Mouse (Mus musculus) brain, embryonic 18.5 days (tissue): ENCODE data around the gene Pkmyt1.
A peak's percentile ranks its signal among the peaks of the same experiment; 100 is the strongest.
"Not testable (repeated sequence)": the region's sequence is repeated elsewhere in the genome, so short reads cannot be mapped to it uniquely, and the experiment has no call there.

Source experiments
- DNase-seq: peaks from one replicate; pipeline ENCODE4 v3.0.0-alpha.2; 2012; ENCODE audit warnings: low read depth, low spot score

Pkmyt1 gene

DNA sequence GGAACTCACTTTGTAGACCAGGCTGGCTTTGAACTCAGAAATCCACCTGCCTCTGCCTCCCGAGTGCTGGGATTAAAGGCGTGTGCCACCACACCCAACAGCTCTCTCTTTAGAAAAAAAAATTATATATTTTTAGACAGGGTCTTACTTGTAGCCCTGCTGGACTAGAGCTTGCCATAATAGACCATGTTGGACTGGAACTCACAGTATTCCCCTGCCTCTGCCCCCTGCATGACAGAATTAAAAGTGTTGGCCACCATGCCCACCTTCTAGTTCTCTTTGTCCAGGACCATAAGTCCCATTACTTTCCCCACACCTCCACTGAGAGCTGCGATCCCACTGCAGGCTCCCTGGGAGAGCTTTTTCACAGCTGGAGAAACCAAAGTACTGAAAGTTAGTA is 21.3 kb downstream of the Pkmyt1 start:
- no peak for DNase-seq

DNA sequence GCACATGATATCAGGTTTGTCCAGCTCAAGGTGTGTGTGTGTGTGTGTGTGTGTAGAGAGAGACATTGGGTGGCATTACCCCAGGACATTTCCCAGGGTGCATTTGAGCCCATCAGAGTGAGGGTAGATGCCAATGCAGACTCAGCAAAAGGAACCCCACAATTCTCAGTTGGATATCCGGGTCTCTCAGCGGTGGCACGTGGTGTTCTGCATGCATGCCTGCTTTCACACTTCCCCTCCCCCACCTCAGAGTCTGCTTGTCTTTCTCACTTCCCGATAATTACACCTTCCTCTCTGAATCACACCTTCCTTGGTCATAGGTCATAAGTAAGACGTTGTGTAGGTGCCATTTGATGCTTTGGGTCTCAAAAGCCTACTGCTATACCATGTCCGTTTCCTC is 21.9 kb downstream of the Pkmyt1 start:
- DNase-seq = no peak

GRCm38 (mm10) chr17:23748631-23749391 is 22.7 kb downstream of the Pkmyt1 start:
- no peak for DNase-seq

DNA sequence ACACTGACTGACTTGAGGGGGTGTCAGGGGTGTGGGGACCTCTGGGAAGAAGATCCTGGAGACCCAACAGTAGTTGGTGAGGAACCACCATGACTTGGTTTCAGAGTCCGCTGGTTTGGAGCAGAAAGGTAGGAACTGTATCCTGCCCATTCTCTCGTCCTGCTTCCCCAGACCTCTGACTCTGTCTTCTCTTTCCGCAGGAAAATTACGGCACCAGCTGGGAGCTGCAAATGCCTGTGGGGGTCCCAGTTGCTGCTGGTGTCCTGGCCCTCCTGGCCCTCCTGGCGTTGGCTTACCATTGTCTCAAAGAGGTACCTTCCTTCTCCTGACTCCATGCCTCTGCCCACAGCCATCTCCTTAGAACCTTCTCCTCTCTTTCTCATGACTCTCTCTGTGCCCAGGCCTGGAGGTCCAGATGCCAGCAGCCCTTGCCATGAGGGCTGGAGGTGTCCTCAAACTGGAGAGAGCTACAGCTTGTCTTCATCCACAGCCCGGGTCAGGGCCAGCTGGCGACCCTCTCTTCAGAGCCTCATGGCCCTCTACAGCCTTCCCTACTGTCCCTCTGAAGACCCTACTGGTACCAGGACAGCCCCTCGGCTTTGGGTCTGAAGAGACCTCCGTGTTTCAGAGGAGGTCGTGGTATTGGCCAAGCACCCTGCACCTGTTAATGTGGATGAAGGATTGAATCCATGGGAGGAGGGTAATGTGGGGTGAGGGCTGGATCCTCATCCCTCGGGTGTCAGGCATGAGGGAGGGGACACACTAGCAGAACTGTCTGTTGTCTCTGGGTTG is 23.5 kb downstream of the Pkmyt1 start:
- DNase-seq = no peak

GRCm38 (mm10) chr17:23755689-23756088 is 29.6 kb downstream of the Pkmyt1 start:
- no peak for DNase-seq

- DNase-seq = no peak
Observed at GRCm38 (mm10) chr17:23757581-23757980, 31.4 kb downstream of the Pkmyt1 start.

DNA sequence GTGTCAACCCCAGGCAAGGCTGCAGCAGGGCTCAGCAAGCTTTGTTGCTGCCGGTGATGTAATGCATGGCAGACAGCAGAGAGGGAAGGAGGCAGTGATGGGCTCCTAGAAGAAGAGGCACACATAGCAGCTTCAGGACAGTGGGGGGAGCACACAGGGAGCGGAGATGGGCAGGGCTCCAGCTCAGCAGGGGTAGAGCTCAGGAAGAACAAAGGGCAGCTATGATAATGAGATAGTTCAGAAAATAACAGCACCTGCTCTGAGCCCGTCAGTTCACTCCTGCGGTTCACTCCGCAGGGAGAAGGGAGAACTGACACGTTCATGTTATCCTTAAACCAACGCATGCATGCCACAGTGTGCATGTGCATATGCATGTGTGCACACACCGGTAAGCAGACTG is 32.7 kb downstream of the Pkmyt1 start:
- no peak for DNase-seq

GRCm38 (mm10) chr17:23760231-23760630 is 34.1 kb downstream of the Pkmyt1 start:
- no peak for DNase-seq

DNA sequence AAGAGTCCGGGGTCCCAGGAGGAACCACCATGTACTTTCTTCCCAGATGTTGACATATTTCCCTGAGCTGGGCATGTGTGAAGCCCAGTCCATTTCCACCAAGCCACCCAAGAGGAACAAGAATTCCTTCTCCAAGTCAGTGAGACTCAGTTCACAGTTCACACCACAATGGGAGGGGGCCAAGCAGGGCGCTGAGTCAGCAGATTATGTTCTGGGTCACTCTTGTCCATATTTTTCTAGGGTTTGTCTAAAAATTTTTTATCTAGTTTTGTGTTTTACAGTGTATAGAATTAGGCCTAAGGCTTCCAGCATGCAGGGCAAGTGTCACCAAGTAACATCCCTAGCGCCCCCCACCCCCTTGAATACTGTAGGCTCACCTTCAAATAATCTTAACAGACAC is 35.0 kb downstream of the Pkmyt1 start:
- DNase-seq = no peak

- no peak for DNase-seq
Observed at GRCm38 (mm10) chr17:23762976-23763375, 36.8 kb downstream of the Pkmyt1 start.

DNA sequence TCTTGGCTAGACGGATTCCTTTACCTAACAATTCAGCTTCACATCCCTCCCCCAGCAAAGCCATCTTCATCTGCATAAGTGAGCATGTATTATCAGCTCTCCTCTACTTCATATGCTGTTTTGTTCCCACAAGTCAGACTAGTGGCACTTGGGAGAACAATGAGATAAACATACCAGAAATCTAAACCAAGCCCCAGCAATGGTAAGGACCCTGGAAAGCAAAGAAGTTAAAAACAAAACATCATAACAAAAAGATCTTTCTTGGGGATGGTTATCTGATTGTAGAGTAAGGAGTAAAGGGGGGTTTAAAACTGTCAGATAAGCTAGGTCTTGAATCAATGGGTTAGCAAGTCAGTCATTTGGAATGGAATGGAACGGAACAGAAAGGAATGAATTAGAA is 44.4 kb downstream of the Pkmyt1 start:
- DNase-seq = no peak

- no peak for DNase-seq
Observed at GRCm38 (mm10) chr17:23770896-23771283, 44.8 kb downstream of the Pkmyt1 start.

DNA sequence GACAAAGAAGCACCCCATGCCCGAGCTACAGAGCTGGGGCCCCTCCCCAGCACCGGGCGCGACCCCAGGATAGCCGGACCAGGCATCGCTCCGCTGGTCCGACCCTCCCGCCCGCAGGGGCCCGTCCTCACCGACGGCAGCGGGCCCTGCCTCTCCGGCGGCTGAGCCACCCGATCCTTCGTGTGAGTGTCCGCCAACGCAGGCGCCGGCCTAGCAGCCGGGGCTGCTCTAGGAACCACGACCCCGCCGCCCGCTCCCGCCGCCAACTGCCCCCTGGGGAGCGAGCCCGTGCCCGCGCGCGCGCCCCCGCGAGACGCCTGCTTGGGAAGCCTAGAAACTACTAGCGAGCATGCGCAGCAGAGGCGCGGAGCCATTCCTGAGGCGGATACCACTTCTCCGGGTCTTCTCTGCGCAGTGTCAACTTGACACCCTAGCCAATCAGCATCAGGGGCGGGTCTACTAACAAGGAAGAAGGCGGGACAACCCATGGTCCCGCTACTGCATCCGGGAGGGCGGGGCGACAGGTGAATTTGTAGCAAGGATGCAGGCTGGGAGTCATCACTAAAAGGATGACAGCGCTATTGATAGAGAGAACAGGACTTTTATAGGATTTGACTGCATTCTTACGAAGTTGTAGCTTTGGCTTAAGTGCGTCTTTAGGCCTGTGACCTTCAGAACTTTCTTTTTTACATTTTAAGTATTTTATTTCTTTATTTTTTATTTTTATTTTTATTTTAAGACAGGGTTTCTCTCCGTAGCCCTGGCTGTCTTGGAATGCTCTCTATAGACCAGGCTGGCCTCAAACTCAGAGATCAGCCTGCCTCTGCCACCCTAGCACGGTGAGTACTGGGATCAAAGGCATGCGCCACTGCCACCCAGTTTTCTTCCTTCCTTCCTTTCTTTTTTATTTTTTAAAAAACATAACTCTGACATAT is 45.4 kb downstream of the Pkmyt1 start, which contains the start of gene Flywch1:
Gene Flywch1 (minus strand): TSS at position 319 of the 935 bp plus-strand sequence.
- peak; percentile 98 for DNase-seq

DNA sequence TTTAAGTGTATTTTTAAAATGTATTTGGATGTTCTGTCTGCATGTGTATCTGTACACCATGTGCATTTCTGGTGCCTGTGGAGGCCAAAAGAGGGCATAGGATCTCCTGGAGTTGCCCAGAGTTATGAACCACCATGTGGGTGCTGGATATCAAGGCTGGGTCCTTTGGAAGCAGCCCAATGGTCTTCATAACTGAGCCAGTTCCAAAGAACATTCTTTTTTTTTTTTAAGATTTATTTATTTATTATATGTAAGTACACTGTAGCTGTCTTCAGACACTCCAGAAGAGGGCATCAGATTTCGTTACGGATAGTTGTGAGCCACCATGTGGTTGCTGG is 46.1 kb downstream of the Pkmyt1 start:
- not testable (repeated sequence) for DNase-seq

DNA sequence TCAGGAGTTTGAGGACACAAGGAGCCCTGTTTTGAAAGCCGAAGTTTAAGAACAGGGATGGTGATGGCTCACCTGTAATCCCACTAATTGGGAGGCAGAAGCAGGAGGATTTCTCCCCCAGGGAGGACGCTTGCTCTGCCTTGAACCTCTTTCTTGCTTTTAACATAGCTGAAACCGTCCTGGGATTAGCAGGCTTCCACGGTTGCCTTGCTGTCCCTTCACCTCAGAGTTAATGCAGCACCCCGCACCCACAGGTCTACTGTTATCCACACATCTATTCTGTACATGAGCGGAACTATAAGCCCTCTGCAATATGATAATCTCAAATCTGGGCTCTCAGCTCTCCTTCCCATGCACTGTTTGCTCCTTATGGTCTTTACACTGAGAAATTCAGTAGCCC is 47.5 kb downstream of the Pkmyt1 start:
- DNase-seq = no peak

- no peak for DNase-seq
Observed at GRCm38 (mm10) chr17:23774090-23774489, 48.0 kb downstream of the Pkmyt1 start.

DNA sequence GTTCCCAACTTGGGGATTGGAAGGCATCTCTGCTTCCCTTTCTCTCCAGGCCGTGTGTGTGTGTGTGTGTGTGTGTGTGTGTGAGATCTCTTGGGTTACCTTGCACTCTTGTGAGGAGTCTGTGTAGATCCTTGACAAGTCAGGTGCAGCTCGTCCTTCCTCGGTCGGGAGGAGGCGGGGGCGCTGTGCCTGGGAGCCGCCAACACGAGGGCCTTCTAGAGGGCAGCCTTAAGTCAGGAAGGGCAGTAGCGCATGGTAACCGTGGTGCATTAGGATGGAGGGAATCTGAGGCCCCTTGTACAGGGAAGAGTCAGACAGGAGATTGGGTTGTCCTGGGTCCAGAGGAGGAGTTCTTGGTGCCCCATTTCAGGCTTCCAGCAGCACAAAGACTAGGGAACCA is 50.1 kb downstream of the Pkmyt1 start:
- DNase-seq = no peak

DNA sequence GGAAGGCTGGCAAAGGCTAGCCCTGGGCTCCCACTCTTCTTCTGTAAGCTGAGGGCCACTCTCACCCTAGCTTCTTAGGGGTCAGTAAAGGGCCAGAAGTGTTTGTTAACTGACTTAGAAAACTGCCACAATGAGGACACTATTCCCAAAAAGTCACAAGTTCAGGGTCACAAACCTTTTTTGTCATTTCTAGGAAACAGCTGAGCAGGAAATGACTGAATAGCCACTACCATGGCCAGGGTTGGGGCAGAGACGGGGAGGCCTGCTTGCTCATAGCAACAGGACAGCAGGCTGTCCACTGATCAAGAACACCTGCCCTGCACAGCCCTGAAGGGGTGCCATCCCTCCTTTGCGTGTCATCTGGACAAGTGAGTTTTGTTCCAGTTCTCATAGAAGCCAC is 51.0 kb downstream of the Pkmyt1 start:
- no peak for DNase-seq

DNA sequence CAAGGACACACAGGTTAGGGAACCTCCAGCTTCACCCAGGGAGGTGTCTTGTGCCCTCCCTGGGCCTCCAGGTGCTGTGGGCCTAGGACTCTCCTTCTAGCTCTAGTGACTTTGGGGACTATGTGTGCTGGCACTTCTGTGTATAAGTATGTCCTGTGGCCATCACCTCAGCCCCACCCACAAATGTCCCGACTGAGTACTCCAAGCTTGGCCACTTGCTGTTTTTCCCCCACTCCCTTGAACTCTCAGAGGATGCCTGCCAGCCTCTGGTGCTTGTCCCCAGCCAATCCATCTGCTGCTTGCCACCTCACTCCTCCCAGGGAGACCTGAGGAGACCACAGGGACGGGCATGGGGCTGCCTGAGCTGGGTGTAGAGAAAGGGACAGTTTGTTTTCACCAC is 52.3 kb downstream of the Pkmyt1 start:
- DNase-seq = no peak

- DNase-seq = no peak
Observed at GRCm38 (mm10) chr17:23783352-23783751, 57.2 kb downstream of the Pkmyt1 start.

- peak; percentile 87 for DNase-seq
Observed at GRCm38 (mm10) chr17:23785561-23786471, 59.7 kb downstream of the Pkmyt1 start, which contains the start of gene Flywch2. Flywch2 (minus strand) TSS chr17:23786081.
